Mouse (Mus musculus): ENCODE data around the gene Gmfb.
"Not testable (repeated sequence)": the region's sequence is repeated elsewhere in the genome, so short reads cannot be mapped to it uniquely, and the experiment has no call there.

Gmfb gene

GRCm38 (mm10) chr14:46821873-46822716 lies at the start of gene Gmfb:
Gmfb (minus strand) TSS chr14:46822242.
- peak; percentile 97 to 98 for DNase-seq (ENCODE audit: low spot score in 2 of 2)

GRCm38 (mm10) chr14:46862922-46863321 lies 40.9 kb upstream of the Gmfb start:
- DNase-seq (ENCODE audit: low spot score in 2 of 2): no peak

GRCm38 (mm10) chr14:46853677-46854076 lies 31.6 kb upstream of the Gmfb start:
- no peak for DNase-seq (ENCODE audit: low spot score in 2 of 2)

- no peak for DNase-seq (ENCODE audit: low spot score in 2 of 2)
These were observed 27.7 kb upstream of the Gmfb start for GRCm38 (mm10) chr14:46849769-46850168.

- no peak for DNase-seq (ENCODE audit: low spot score in 2 of 2)
These were observed 26.7 kb upstream of the Gmfb start for GRCm38 (mm10) chr14:46848736-46849135.

GRCm38 (mm10) chr14:46848063-46848590 lies 26.1 kb upstream of the Gmfb start:
- no peak for DNase-seq (ENCODE audit: low spot score in 2 of 2)

- DNase-seq (ENCODE audit: low spot score in 2 of 2): no peak
These were observed 23.7 kb upstream of the Gmfb start for GRCm38 (mm10) chr14:46845706-46846105.

- no peak for DNase-seq (ENCODE audit: low spot score in 2 of 2)
These were observed 17.3 kb upstream of the Gmfb start for GRCm38 (mm10) chr14:46839326-46839725.

GRCm38 (mm10) chr14:46832354-46833272 lies 10.6 kb upstream of the Gmfb start:
- DNase-seq (ENCODE audit: low spot score in 2 of 2): peak in 1 of 2 experiments; percentile 30

GRCm38 (mm10) chr14:46831837-46832333 lies 9.8 kb upstream of the Gmfb start, which contains the start of gene Cgrrf1:
Cgrrf1 (plus strand) TSS chr14:46832125.
- peak; percentile 93 to 94 for DNase-seq (ENCODE audit: low spot score in 2 of 2)

- no peak for DNase-seq (ENCODE audit: low spot score in 2 of 2)
These were observed 9.3 kb upstream of the Gmfb start for GRCm38 (mm10) chr14:46831295-46831694.

GRCm38 (mm10) chr14:46827430-46827829 lies 5.4 kb upstream of the Gmfb start:
- DNase-seq (ENCODE audit: low spot score in 2 of 2): no peak

- DNase-seq (ENCODE audit: low spot score in 2 of 2): no peak
These were observed 2.0 kb upstream of the Gmfb start for GRCm38 (mm10) chr14:46823996-46824395.

- no peak for DNase-seq (ENCODE audit: low spot score in 2 of 2)
These were observed 670 bp downstream of the Gmfb start for GRCm38 (mm10) chr14:46821271-46821872.

GRCm38 (mm10) chr14:46819961-46820360 lies 2.1 kb downstream of the Gmfb start:
- DNase-seq (ENCODE audit: low spot score in 2 of 2): not testable (repeated sequence)

- DNase-seq (ENCODE audit: low spot score in 2 of 2): no peak
These were observed 3.3 kb downstream of the Gmfb start for GRCm38 (mm10) chr14:46818743-46819142.

GRCm38 (mm10) chr14:46816916-46817622 lies 5.0 kb downstream of the Gmfb start:
- DNase-seq (ENCODE audit: low spot score in 2 of 2): no peak

GRCm38 (mm10) chr14:46815640-46816039 lies 6.4 kb downstream of the Gmfb start:
- DNase-seq (ENCODE audit: low spot score in 2 of 2): no peak

- DNase-seq (ENCODE audit: low spot score in 2 of 2): no peak
These were observed 14.1 kb downstream of the Gmfb start for GRCm38 (mm10) chr14:46807927-46808326.

GRCm38 (mm10) chr14:46806186-46806585 lies 15.9 kb downstream of the Gmfb start:
- no peak for DNase-seq (ENCODE audit: low spot score in 2 of 2)

GRCm38 (mm10) chr14:46803791-46804190 lies 18.3 kb downstream of the Gmfb start:
- no peak for DNase-seq (ENCODE audit: low spot score in 2 of 2)

Measured in right cerebral cortex, postnatal 10 days (tissue).